Mouse (Mus musculus): ENCODE results near the gene Kel. TPM values are rescaled to one million over a fixed set of nuclear protein-coding genes. Genes with fewer than 3 reads are reported as not detected.

The Kel gene
- not detected for polyA plus RNA-seq (2017; shearing (Covaris generic))

GRCm38 (mm10) chr6:41704123-41704522 lies at the start of gene Kel:
TSS of gene Kel (minus strand) at chr6:41704339.

GRCm38 (mm10) chr6:41684131-41684530 lies 20.0 kb downstream of the Kel start, which contains the start of gene Llcfc1:
TSS of gene Llcfc1 (plus strand) at chr6:41684431.

GRCm38 (mm10) chr6:41680669-41681068 lies 23.5 kb downstream of the Kel start, which contains the start of gene Trpv5:
TSS of gene Trpv5 (minus strand) at chr6:41680769.

Other genes with a start within 250 kb of the Kel start
- not detected for gene Prss1, start 245.4 kb downstream of the Kel start, polyA plus RNA-seq (2017; shearing (Covaris generic))
- gene Prss2, start 182.6 kb downstream of the Kel start, polyA plus RNA-seq (2017; shearing (Covaris generic)) = 1.1 TPM
- 48.2 TPM for gene Ephb6, start 98.9 kb downstream of the Kel start, polyA plus RNA-seq (2017; shearing (Covaris generic))
- 0.16 TPM for gene Trpv6, start 67.9 kb downstream of the Kel start, polyA plus RNA-seq (2017; shearing (Covaris generic))
- 0.11 TPM for gene Trpv5, start 23.6 kb downstream of the Kel start, polyA plus RNA-seq (2017; shearing (Covaris generic))
- not detected for gene Llcfc1, start 19.9 kb downstream of the Kel start, polyA plus RNA-seq (2017; shearing (Covaris generic))
- gene Olfr459, start 70.8 kb upstream of the Kel start, polyA plus RNA-seq (2017; shearing (Covaris generic)) = 0.11 TPM
- gene Pip, start 143.2 kb upstream of the Kel start, polyA plus RNA-seq (2017; shearing (Covaris generic)) = not detected
- gene Sval2, start 148.7 kb upstream of the Kel start, polyA plus RNA-seq (2017; shearing (Covaris generic)) = not detected
- gene Sval1, start 247.3 kb upstream of the Kel start, polyA plus RNA-seq (2017; shearing (Covaris generic)) = not detected